Mouse (Mus musculus) lung, adult 2 months (tissue): Measurements from ENCODE around the gene Arhgap10. TPM values are rescaled to one million over a fixed set of nuclear protein-coding genes. Genes with fewer than 3 reads are reported as not detected.
A peak's percentile ranks its signal among the peaks of the same experiment; 100 is the strongest.

Experiments
- DNase-seq: peaks from one replicate; pipeline ENCODE4 v3.0.0; 2022
- H3K4me1 ChIP-seq: fragments of 200-500 bp; 2 replicates; pipeline ENCODE4 v1.6.1; 2011; ENCODE audit warnings: low read length; ENCODE audit not compliant: control insufficient read depth, insufficient read depth
- H3K4me3 ChIP-seq: fragments of 200-500 bp; replicated peaks from 2 replicates; pipeline ENCODE3; 2011; ENCODE audit warnings: low read depth, mild to moderate bottlenecking, control low read depth, low read length; ENCODE audit errors: extremely low read depth
- CTCF ChIP-seq: fragments of 200-500 bp; IDR thresholded peaks from 2 replicates; pipeline ENCODE4 v1.5.1; 2011; ENCODE audit warnings: mild to moderate bottlenecking, low read length, control low read depth; ENCODE audit not compliant: insufficient read depth
- POLR2A ChIP-seq: fragments of 200-500 bp; IDR thresholded peaks from 2 replicates; pipeline ENCODE4 v1.6.1; 2011; ENCODE audit warnings: low read depth, mild to moderate bottlenecking, control low read depth, low read length, borderline replicate concordance; ENCODE audit errors: extremely low read depth
- WGBS: fragments of 180-500 bp; shearing (Covaris S2); methylation state at CpG from one replicate; pipeline ENCODE4 v1.1.7; 2018; 5-methylcytosine and 5-hydroxymethylcytosine counted together
- polyA plus RNA-seq: library from polyadenylated mRNA; depleted of rRNA; stranded (reverse); fragments of >200 nt; gene quantifications from 2 replicates; pipeline ENCODE4 v1.2.3, GENCODE M21; 2012

Gene Arhgap10
- polyA plus RNA-seq, 1 experiment: 11.2 TPM

DNA sequence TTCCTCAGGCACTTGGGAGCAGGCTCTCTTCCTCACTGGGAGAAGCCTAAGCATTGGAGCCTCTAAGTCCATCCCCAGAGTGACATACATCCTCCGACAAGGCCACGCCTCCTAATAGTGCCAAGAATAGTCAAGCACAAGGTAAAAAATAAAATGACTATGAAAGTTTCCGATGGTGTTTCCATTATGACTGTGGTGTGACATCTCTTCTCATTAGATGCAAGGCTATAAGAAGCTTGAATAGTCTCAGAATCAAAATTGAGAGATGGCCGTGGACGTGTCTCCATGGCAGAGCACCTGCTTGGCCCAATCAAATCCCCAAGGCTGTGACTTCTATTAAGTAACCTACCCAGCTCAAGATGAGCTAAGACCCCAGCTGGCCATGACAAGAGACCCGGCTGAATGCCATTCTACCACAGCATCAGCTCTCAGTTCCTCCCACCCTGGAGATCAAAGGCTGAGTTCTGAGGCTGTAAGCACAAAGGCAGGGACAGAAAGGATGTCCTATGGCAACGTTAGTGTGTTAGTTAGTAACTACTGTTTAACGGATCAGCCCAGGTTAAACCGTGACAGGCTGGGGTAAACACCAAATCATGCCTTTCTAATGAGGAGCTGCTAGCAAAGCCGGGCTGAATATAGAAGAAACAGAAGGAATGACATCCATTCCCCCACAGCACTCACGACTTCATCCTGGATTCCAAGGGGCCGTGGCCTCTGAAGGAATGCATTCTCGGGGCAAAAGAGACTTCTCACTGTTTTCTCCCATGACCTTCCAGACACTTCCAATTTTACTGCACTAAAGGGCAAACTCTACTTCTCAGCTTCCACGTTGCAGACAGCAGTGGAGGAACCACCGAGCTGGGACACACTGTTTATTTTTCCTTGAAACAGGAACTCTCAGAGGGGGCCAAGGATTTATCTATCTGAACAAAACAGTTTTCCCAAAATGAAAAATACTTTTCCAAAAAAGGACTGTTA is 81.5 kb downstream of the Arhgap10 start:
- WGBS: 54% methylated on average over 15 of the region's 15 CpGs
- DNase-seq: no peak
- TF ChIP-seq POLR2A: no peak
- TF ChIP-seq CTCF: no peak
- Histone ChIP-seq H3K4me1 (peaks cover 11% of the 10 kb centered on the region), H3K4me3 (no peak overlapping the region)

DNA sequence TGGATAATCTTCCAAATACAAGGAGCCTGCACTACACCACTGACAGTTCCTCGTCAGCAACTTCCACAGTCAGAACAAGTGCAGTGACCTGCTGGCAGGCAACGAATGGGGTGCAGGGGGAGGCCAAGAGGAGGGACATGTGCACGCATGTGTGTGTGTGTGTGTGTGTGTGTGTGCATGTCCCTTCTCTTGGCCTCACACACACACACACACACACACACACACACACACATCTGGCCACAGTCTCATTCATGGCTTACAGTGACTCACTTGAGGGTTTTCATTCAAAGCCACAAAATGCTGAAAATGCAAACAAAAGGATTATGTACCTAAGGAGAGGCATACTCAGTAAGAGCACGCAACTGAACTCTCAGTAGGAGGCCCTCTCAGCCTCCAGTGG is 84.5 kb downstream of the Arhgap10 start:
- no peak for TF ChIP-seq POLR2A
- no peak for TF ChIP-seq CTCF
- H3K4me3 ChIP-seq: no peak overlapping the region
- 38% methylated on average over 4 of the region's 4 CpGs for WGBS
- DNase-seq: no peak
- peaks cover 13% of the 10 kb centered on the region for H3K4me1 ChIP-seq

DNA sequence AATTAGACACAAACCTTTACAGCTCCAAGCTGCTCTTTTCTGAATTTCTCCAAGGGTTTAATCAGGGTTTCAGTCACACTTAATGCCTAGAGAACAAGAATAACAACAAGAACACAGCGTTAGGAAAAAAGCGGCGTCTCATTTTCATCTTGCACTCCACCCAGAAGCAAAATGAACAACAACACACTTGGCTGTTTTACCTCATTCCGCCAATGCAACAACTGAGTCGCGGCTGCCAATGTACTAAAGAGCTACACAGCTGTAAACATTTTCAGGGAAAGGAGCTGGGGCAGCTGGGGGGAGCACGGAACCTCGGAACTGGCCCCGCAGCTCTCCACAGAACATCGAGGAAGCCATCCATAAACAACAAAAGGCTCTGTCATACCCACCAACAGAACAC is 85.0 kb downstream of the Arhgap10 start:
- WGBS: 17% methylated on average over 10 of the region's 10 CpGs
- Histone ChIP-seq H3K4me1 (peaks cover 10% of the 10 kb centered on the region), H3K4me3 (no peak overlapping the region)
- no peak for DNase-seq
- TF ChIP-seq POLR2A: no peak
- no peak for TF ChIP-seq CTCF

DNA sequence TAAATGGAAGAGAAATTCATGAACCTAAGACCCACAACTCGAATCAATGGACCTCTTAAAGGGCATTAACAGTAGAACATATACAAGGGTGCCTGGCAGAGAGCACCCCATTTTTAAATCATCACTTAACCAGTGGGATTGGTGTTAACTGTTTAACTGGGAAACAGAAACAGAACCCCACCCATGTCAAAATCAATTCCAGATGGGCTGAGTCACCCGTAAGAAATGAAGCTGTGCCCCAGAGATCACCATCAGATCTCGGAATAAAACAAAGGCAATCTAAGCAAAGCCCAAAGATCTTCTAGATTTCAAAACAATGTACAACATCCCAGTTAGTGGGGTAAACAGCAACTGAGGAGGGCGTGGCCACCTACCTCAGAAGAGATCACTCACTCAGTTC is 89.3 kb downstream of the Arhgap10 start:
- no peak for TF ChIP-seq POLR2A
- TF ChIP-seq CTCF: no peak
- WGBS: 55% methylated on average over 4 of the region's 4 CpGs
- no peak for DNase-seq
- peaks cover 10% of the 10 kb centered on the region for H3K4me1 ChIP-seq
- no peak overlapping the region for H3K4me3 ChIP-seq

GRCm38 (mm10) chr8:77428015-77428414 is 89.7 kb downstream of the Arhgap10 start:
- 64% methylated on average over 6 of the region's 6 CpGs for WGBS
- DNase-seq: no peak
- TF ChIP-seq POLR2A (no peak), CTCF (no peak)
- peaks cover 8% of the 10 kb centered on the region for H3K4me1 ChIP-seq
- H3K4me3 ChIP-seq: no peak overlapping the region

GRCm38 (mm10) chr8:77427438-77427837 is 90.3 kb downstream of the Arhgap10 start:
- TF ChIP-seq POLR2A (no peak), CTCF (no peak)
- Histone ChIP-seq H3K4me3 (no peak overlapping the region), H3K4me1 (peaks cover 4% of the 10 kb centered on the region)
- whole genome bisulfite sequencing: 88% methylated on average over 9 of the region's 9 CpGs
- no peak for DNase-seq

GRCm38 (mm10) chr8:77423850-77424249 is 93.9 kb downstream of the Arhgap10 start:
- no peak for DNase-seq
- Histone ChIP-seq H3K4me3 (no peak overlapping the region), H3K4me1 (no peaks in the 10 kb centered on the region)
- no peak for TF ChIP-seq CTCF
- 72% methylated on average over 6 of the region's 6 CpGs for WGBS

DNA sequence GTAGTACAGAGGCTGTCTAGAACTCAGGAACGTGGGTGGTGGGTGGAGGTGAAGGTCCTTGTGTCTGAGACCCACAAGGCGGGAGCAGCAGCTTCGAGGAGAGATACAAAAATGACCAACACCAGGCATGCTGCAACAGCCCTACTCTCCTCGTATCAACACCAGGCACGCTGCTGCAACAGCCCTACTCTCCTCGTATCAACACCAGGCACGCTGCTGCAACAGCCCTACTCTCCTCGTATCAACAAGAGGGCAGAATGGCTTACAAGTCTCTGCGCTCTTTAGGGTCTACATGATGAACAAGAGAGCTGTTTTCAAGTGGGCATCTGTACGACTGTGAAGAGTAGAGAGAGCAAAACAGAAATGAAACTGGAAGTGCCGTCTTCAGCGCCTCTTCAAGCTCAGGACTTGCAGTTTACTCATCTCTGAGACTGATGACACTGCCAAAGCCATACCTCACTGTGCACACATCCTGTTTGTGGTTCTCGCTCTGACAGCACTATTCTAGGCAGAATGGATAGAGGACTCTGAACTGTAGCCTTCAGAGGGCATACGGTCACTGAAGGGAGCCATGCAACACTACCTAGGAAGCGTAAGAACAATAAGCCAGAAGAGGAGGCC is 95.0 kb downstream of the Arhgap10 start:
- no peak for DNase-seq
- WGBS: 51% methylated on average over 15 of the region's 15 CpGs
- Histone ChIP-seq H3K4me1 (no peaks in the 10 kb centered on the region), H3K4me3 (peak overlapping the region; percentile 52)
- TF ChIP-seq CTCF: no peak
- no peak for TF ChIP-seq POLR2A

GRCm38 (mm10) chr8:77421596-77421995 is 96.2 kb downstream of the Arhgap10 start:
- Histone ChIP-seq H3K4me1 (no peaks in the 10 kb centered on the region), H3K4me3 (no peak overlapping the region)
- DNase-seq: no peak
- 85% methylated on average over 13 of the region's 13 CpGs for WGBS
- TF ChIP-seq POLR2A (no peak), CTCF (no peak)

DNA sequence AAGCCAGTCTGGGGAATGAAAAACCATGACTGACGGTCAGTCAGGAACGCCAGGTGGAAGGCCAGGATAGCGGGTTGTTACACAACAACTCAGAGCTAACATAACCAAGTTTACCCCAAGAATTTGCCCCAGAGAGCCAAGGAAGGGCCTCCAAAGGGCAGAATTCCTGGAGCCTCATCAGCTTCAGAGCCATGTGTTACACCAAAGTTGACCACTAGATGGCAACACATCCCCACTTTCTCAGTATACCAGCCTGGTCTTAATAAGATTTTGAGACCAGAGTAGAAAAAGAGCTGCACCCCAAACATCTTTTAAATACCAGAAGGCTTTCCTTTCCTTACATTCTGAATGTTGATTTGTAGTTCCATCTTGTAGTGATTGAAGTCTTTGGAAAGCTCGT is 98.0 kb downstream of the Arhgap10 start:
- WGBS: 44% methylated on average over 4 of the region's 4 CpGs
- TF ChIP-seq CTCF (peak; percentile 38; the same call in 1 of the 2 replicates), POLR2A (no peak)
- H3K4me1 ChIP-seq: no peaks in the 10 kb centered on the region
- DNase-seq: peak; percentile 63
- H3K4me3 ChIP-seq: no peak overlapping the region
